ENCODE assay signal across 36 mouse cellular contexts in the genomic region with DNA sequence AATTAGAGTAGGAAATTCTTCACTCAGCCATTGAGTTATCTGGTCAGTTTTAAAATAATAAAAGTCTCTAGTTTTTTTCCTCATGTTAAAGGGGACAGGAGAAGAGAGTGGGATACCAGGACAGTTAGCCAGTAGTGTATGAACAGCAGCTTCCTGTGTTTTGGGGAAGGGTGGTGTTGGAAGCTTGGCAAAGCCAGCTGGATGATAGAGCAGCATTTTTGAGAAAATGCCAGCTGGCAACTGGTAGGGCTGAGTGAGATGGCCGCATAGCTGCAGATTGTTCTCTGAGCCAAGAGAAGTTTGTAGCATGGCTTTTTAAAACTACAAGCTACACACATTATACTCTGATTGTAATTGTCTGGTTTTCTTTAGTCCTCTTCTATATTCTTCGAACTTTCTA. TPM values are rescaled to one million over a fixed set of nuclear protein-coding genes. Genes with fewer than 3 reads are reported as not detected.
DNase-seq lines count a peak whose midpoint lies in the region; ATAC-seq and TF ChIP-seq lines count a peak whose summit lies in the region.
"Had no signal": no experiment of that assay in that cellular context is flagged by ENCODE, and none has a peak within 500 bp of the region (broad histone marks: within the 10 kb centered on the region; RNA-seq: fewer than 3 reads in every experiment).

No protein-coding gene starts in this region.

- no peak overlapping the region for H3K4me2 ChIP-seq in hindbrain, embryonic 14.5 days (replicated peaks)
- H3K4me2 ChIP-seq in hindbrain, embryonic 12.5 days (replicated peaks) = no peak overlapping the region
- H3K4me2 ChIP-seq in midbrain, embryonic 14.5 days (ENCODE audit: low read length) = no peak overlapping the region
- no peak overlapping the region for H3K4me2 ChIP-seq in midbrain, embryonic 13.5 days (replicated peaks)
- H3K4me2 ChIP-seq: embryonic facial prominence, embryonic 15.5 days; forebrain, embryonic 12.5 days; hindbrain, embryonic 15.5 days; limb, embryonic 15.5 days; midbrain, embryonic 12.5 days; neural tube, embryonic 15.5 days; stomach, embryonic 15.5 days had no signal

- peak; percentile 0 to 1 for DNase-seq in cerebellum, postnatal 14 days
- DNase-seq in cerebellum, adult 11 months = no peak
- DNase-seq in hindbrain, embryonic 14.5 days (ENCODE audit: low spot score) = peak; percentile 23
- DNase-seq in midbrain, embryonic 14.5 days = peak; percentile 0
- DNase-seq in brain, embryonic 14.5 days (ENCODE audit: low read depth) = peak; percentile 30
- no peak for DNase-seq in embryo, embryonic 9.5 days (ENCODE audit: extremely low spot score)
- DNase-seq: adrenal gland, adult 8-10 months; cerebellum, adult 9-10 months; gastrocnemius, postnatal 25 days; heart, adult 18-20 months; kidney, adult 2 months; kidney, postnatal 4 days; lung, postnatal 36 days; retina, postnatal 1 day; right cerebral cortex, postnatal 14 days had no signal

- no peaks in the 10 kb centered on the region for H3K27me3 ChIP-seq in hindbrain, embryonic 14.5 days (ENCODE audit: control insufficient read depth, insufficient read depth, low read length)
- H3K27me3 ChIP-seq in hindbrain, embryonic 12.5 days = no peaks in the 10 kb centered on the region
- H3K27me3 ChIP-seq in midbrain, embryonic 14.5 days (ENCODE audit: control insufficient read depth, insufficient read depth, low read length) = no peaks in the 10 kb centered on the region
- no peaks in the 10 kb centered on the region for H3K27me3 ChIP-seq in midbrain, embryonic 13.5 days
- H3K27me3 ChIP-seq: embryonic facial prominence, embryonic 15.5 days; forebrain, embryonic 12.5 days; hindbrain, embryonic 15.5 days; limb, embryonic 15.5 days; midbrain, embryonic 12.5 days; neural tube, embryonic 15.5 days; stomach, embryonic 15.5 days had no signal

- TF ChIP-seq CTCF in brain, embryonic 14.5 days (IDR thresholded peaks at IDR 0.05; ENCODE audit: borderline replicate concordance, extremely low read depth, insufficient read depth, insufficient read length) = no peak

- no peaks in the 10 kb centered on the region for H3K9me3 ChIP-seq in hindbrain, embryonic 14.5 days (ENCODE audit: control insufficient read depth, low read length)
- no peaks in the 10 kb centered on the region for H3K9me3 ChIP-seq in hindbrain, embryonic 12.5 days (replicated peaks)
- no peaks in the 10 kb centered on the region for H3K9me3 ChIP-seq in midbrain, embryonic 14.5 days (ENCODE audit: control insufficient read depth, low read length)
- H3K9me3 ChIP-seq in midbrain, embryonic 13.5 days = no peaks in the 10 kb centered on the region
- H3K9me3 ChIP-seq: embryonic facial prominence, embryonic 10.5 days; embryonic facial prominence, embryonic 15.5 days; forebrain, embryonic 12.5 days; hindbrain, embryonic 15.5 days; limb, embryonic 10.5 days; limb, embryonic 15.5 days; midbrain, embryonic 12.5 days; neural tube, embryonic 15.5 days; stomach, embryonic 15.5 days had no signal

- H3K4me1 ChIP-seq in hindbrain, embryonic 14.5 days (replicated peaks; ENCODE audit: control insufficient read depth, insufficient read depth, low read length) = no peaks in the 10 kb centered on the region
- no peaks in the 10 kb centered on the region for H3K4me1 ChIP-seq in hindbrain, embryonic 12.5 days
- H3K4me1 ChIP-seq in midbrain, embryonic 14.5 days (ENCODE audit: control insufficient read depth, insufficient read depth, low read length) = no peaks in the 10 kb centered on the region
- no peaks in the 10 kb centered on the region for H3K4me1 ChIP-seq in midbrain, embryonic 13.5 days (replicated peaks)
- H3K4me1 ChIP-seq: embryonic facial prominence, embryonic 10.5 days; embryonic facial prominence, embryonic 15.5 days; forebrain, embryonic 12.5 days; hindbrain, embryonic 15.5 days; limb, embryonic 10.5 days; limb, embryonic 15.5 days; midbrain, embryonic 12.5 days; neural tube, embryonic 15.5 days; stomach, embryonic 15.5 days had no signal

- no peaks in the 10 kb centered on the region for H3K36me3 ChIP-seq in hindbrain, embryonic 14.5 days (replicated peaks; ENCODE audit: control insufficient read depth, insufficient read depth)
- no peaks in the 10 kb centered on the region for H3K36me3 ChIP-seq in hindbrain, embryonic 12.5 days
- no peaks in the 10 kb centered on the region for H3K36me3 ChIP-seq in midbrain, embryonic 14.5 days (ENCODE audit: control insufficient read depth, insufficient read depth, low read length)
- no peaks in the 10 kb centered on the region for H3K36me3 ChIP-seq in midbrain, embryonic 13.5 days
- H3K36me3 ChIP-seq: embryonic facial prominence, embryonic 10.5 days; embryonic facial prominence, embryonic 15.5 days; forebrain, embryonic 12.5 days; hindbrain, embryonic 15.5 days; limb, embryonic 10.5 days; limb, embryonic 15.5 days; midbrain, embryonic 12.5 days; neural tube, embryonic 15.5 days; stomach, embryonic 15.5 days had no signal

- TF ChIP-seq POLR2A in brain, embryonic 14.5 days (IDR thresholded peaks at IDR 0.05; ENCODE audit: borderline replicate concordance, extremely low read depth, insufficient read depth, insufficient read length, poor library complexity, severe bottlenecking) = no peak

- no peak for ATAC-seq in hindbrain, embryonic 14.5 days (ENCODE audit: low FRiP score)
- ATAC-seq in hindbrain, embryonic 12.5 days (ENCODE audit: low FRiP score) = no peak
- ATAC-seq in midbrain, embryonic 14.5 days (ENCODE audit: low FRiP score, low TSS enrichment) = no peak
- ATAC-seq in midbrain, embryonic 13.5 days = no peak
- ATAC-seq: activated CD4-positive, CD25-positive, alpha-beta regulatory T cell, adult 4 months; CD4-positive, CD25-positive, alpha-beta regulatory T cell, adult 4 months had no signal

- no peak overlapping the region for H3K4me3 ChIP-seq in hindbrain, embryonic 14.5 days (replicated peaks; ENCODE audit: low read length)
- H3K4me3 ChIP-seq in hindbrain, embryonic 12.5 days = no peak overlapping the region
- no peak overlapping the region for H3K4me3 ChIP-seq in midbrain, embryonic 14.5 days (replicated peaks; ENCODE audit: low read depth, low read length)
- no peak overlapping the region for H3K4me3 ChIP-seq in midbrain, embryonic 13.5 days (replicated peaks)
- H3K4me3 ChIP-seq: embryonic facial prominence, embryonic 10.5 days; embryonic facial prominence, embryonic 15.5 days; forebrain, embryonic 12.5 days; hindbrain, embryonic 15.5 days; limb, embryonic 10.5 days; limb, embryonic 15.5 days; midbrain, embryonic 12.5 days; neural tube, embryonic 15.5 days; stomach, embryonic 15.5 days had no signal

- no peak overlapping the region for H3K27ac ChIP-seq in hindbrain, embryonic 14.5 days
- H3K27ac ChIP-seq in hindbrain, embryonic 12.5 days = no peak overlapping the region
- H3K27ac ChIP-seq in midbrain, embryonic 14.5 days (replicated peaks; ENCODE audit: low read depth, low read length) = no peak overlapping the region
- H3K27ac ChIP-seq in midbrain, embryonic 13.5 days = no peak overlapping the region
- H3K27ac ChIP-seq: embryonic facial prominence, embryonic 10.5 days; embryonic facial prominence, embryonic 15.5 days; forebrain, embryonic 12.5 days; hindbrain, embryonic 15.5 days; limb, embryonic 10.5 days; limb, embryonic 15.5 days; liver, embryonic 14.5 days; midbrain, embryonic 12.5 days; neural tube, embryonic 15.5 days; stomach, embryonic 15.5 days had no signal

- H3K9ac ChIP-seq in hindbrain, embryonic 14.5 days = no peak overlapping the region
- no peak overlapping the region for H3K9ac ChIP-seq in hindbrain, embryonic 12.5 days
- H3K9ac ChIP-seq in midbrain, embryonic 14.5 days (replicated peaks; ENCODE audit: low read length) = no peak overlapping the region
- no peak overlapping the region for H3K9ac ChIP-seq in midbrain, embryonic 13.5 days (replicated peaks)
- H3K9ac ChIP-seq: embryonic facial prominence, embryonic 15.5 days; forebrain, embryonic 12.5 days; hindbrain, embryonic 15.5 days; limb, embryonic 15.5 days; liver, embryonic 14.5 days; midbrain, embryonic 12.5 days; neural tube, embryonic 15.5 days; stomach, embryonic 15.5 days had no signal

- WGBS in hindbrain, embryonic 14.5 days = 78% methylated on average over 2 of the region's 2 CpGs
- WGBS in hindbrain, embryonic 12.5 days = 88% methylated on average over 2 of the region's 2 CpGs
- WGBS in midbrain, embryonic 14.5 days = 92% methylated on average over 2 of the region's 2 CpGs
- WGBS in midbrain, embryonic 13.5 days = 95% methylated on average over 2 of the region's 2 CpGs

RNA-seq across cellular contexts. Expression of gene Gm382, which starts 30.4 kb away (rescaled TPM):
- not detected in 2 replicates for polyA plus RNA-seq in hindbrain, embryonic 14.5 days (2014; fragmentation: Nextera tagmentation; extraction: Ambion mirVana)
- polyA plus RNA-seq in hindbrain, embryonic 12.5 days (2016; fragmentation: Nextera tagmentation; extraction: Ambion mirVana) = not detected in 2 replicates
- not detected in 2 replicates for polyA plus RNA-seq in midbrain, embryonic 14.5 days (2014; fragmentation: Nextera tagmentation; extraction: Ambion mirVana)
- polyA plus RNA-seq in midbrain, embryonic 13.5 days (2015; fragmentation: Nextera tagmentation; extraction: Ambion mirVana) = not detected in 2 replicates
- polyA plus RNA-seq in brain, embryonic 14.5 days (2012; rRNA removed) = not detected in 2 replicates
- polyA plus RNA-seq: activated CD4-positive, CD25-positive, alpha-beta regulatory T cell, adult 4 months; CD4-positive, CD25-positive, alpha-beta regulatory T cell, adult 4 months; cortical plate, adult 2 months; embryonic facial prominence, embryonic 10.5 days; embryonic facial prominence, embryonic 15.5 days; forebrain, embryonic 12.5 days; heart, embryonic 14.5 days; hindbrain, embryonic 15.5 days; intestine, embryonic 14.5 days; kidney, adult 2 months; kidney, embryonic 16.5 days; limb, embryonic 10.5 days; limb, embryonic 15.5 days; liver, embryonic 14.5 days; lung, embryonic 16.5 days; midbrain, embryonic 12.5 days; neural tube, embryonic 15.5 days; small intestine, adult 2 months; stomach, embryonic 15.5 days; urinary bladder, adult 2 months had no signal

Comparison
In these comparisons a context has a peak if more than half of its experiments do, and no peak if none do; other contexts are left out.
1. DNase-seq: peak in cerebellum, postnatal 14 days (2 of 2), hindbrain, embryonic 14.5 days (single experiment), midbrain, embryonic 14.5 days (single experiment) and brain, embryonic 14.5 days (single experiment); none in cerebellum, adult 11 months (single experiment) and embryo, embryonic 9.5 days (single experiment).